Mouse (Mus musculus) activated CD4-positive, CD25-positive, alpha-beta regulatory T cell, adult 9 weeks (primary cell): ENCODE measurements around the gene Bpifb9a. TPM values are rescaled to one million over a fixed set of nuclear protein-coding genes. Genes with fewer than 3 reads are reported as not detected.

Source experiments
- polyA plus RNA-seq: library from polyadenylated mRNA; unstranded; fragments of 100-300 nt; shearing (Covaris generic); gene quantifications from one replicate; pipeline ENCODE4 v1.2.1, GENCODE M21; 2017

Bpifb9a gene
- polyA plus RNA-seq, result not detected

GRCm38 (mm10) chr2:154257554-154257953, at the start of gene Bpifb9a:
TSS of gene Bpifb9a (plus strand) at chr2:154257854.

GRCm38 (mm10) chr2:154223265-154223916, 34.3 kb upstream of the Bpifb9a start, which contains the start of gene Bpifb5:
TSS of gene Bpifb5 (plus strand) at chr2:154223742.

GRCm38 (mm10) chr2:154306927-154307326, 49.3 kb downstream of the Bpifb9a start, which contains the start of gene Bpifb9b:
TSS of gene Bpifb9b (plus strand) at chr2:154307227.

Other genes starting within 250 kb of the Bpifb9a start
- 0.45 TPM for gene Bpifa2, start 249.6 kb upstream of the Bpifb9a start, polyA plus RNA-seq
- not detected for gene Bpifa3, start 127.5 kb upstream of the Bpifb9a start, polyA plus RNA-seq
- not detected for gene Bpifa1, start 115.0 kb upstream of the Bpifb9a start, polyA plus RNA-seq
- gene Bpifa5, start 95.2 kb upstream of the Bpifb9a start, polyA plus RNA-seq, result not detected
- gene Bpifb1, start 67.0 kb upstream of the Bpifb9a start, polyA plus RNA-seq, result not detected
- gene Bpifb5, start 34.1 kb upstream of the Bpifb9a start, polyA plus RNA-seq, result not detected
- not detected for gene Bpifb9b, start 49.4 kb downstream of the Bpifb9a start, polyA plus RNA-seq
- 17.7 TPM for gene Cdk5rap1, start 115.2 kb downstream of the Bpifb9a start, polyA plus RNA-seq
- gene Snta1, start 150.2 kb downstream of the Bpifb9a start, polyA plus RNA-seq, result not detected
- gene Cbfa2t2, start 178.6 kb downstream of the Bpifb9a start, polyA plus RNA-seq, result 11.5 TPM